Mouse (Mus musculus) stomach, embryonic 16.5 days (tissue): ENCODE measurements around the gene Btbd9. TPM values are rescaled to one million over a fixed set of nuclear protein-coding genes. Genes with fewer than 3 reads are reported as not detected.

Experiments
- ATAC-seq: fragments of 200-750 bp; cut with Nextera tagmentation; 2 replicates; pipeline ENCODE4 v1.8.0; 2017; ENCODE audit warnings: moderate number of reproducible peaks, moderate TSS enrichment; ENCODE audit not compliant: insufficient read depth, low FRiP score
- H3K27ac ChIP-seq: fragments of 300-500 bp; sonication (generic); 2 replicates; pipeline ENCODE4 v1.5.1; 2014; ENCODE audit warnings: low read length
- H3K27me3 ChIP-seq: fragments of 300-500 bp; sonication (generic); 2 replicates; pipeline ENCODE4 v1.6.1; 2014; ENCODE audit warnings: low read length, control low read depth, mixed read lengths; ENCODE audit not compliant: control insufficient read depth, insufficient read depth
- H3K36me3 ChIP-seq: fragments of 300-500 bp; sonication (generic); 2 replicates; pipeline ENCODE4 v1.6.1; 2014; ENCODE audit warnings: low read length; ENCODE audit not compliant: control insufficient read depth, insufficient read depth
- H3K4me1 ChIP-seq: fragments of 300-500 bp; sonication (generic); 2 replicates; pipeline ENCODE4 v1.6.1; 2014; ENCODE audit warnings: low read length, control low read depth, mixed read lengths; ENCODE audit not compliant: control insufficient read depth, insufficient read depth
- H3K4me2 ChIP-seq: fragments of 300-500 bp; sonication (generic); 2 replicates; pipeline ENCODE4 v1.6.1; 2014; ENCODE audit warnings: low read depth, low read length, mixed read lengths
- H3K4me3 ChIP-seq: fragments of 300-500 bp; sonication (generic); replicated peaks from 2 replicates; pipeline ENCODE4 v1.5.1; 2014; ENCODE audit warnings: mild to moderate bottlenecking, low read length
- H3K9ac ChIP-seq: fragments of 300-500 bp; sonication (generic); 2 replicates; pipeline ENCODE4 v1.6.1; 2014; ENCODE audit warnings: low read length
- H3K9me3 ChIP-seq: fragments of 300-500 bp; sonication (generic); replicated peaks from 2 replicates; pipeline ENCODE4 v1.6.1; 2016; ENCODE audit warnings: low read length, control low read depth; ENCODE audit not compliant: control insufficient read depth
- WGBS: fragments of 180-500 bp; shearing (Covaris S2); extraction: QIAGEN DNeasy Blood & Tissue Kit; methylation state at CpG from one replicate; pipeline ENCODE4 v1.1.7; 2014; 5-methylcytosine and 5-hydroxymethylcytosine counted together
- polyA plus RNA-seq: library from polyadenylated mRNA; unstranded; fragments of >200 nt; fragmentation: Nextera tagmentation; extraction: Ambion mirVana; gene quantifications from 2 replicates; pipeline ENCODE4 v1.2.1, GENCODE M21; 2015

Btbd9 gene
- polyA plus RNA-seq, 1 experiment from 2014 or later: 51.6 TPM

- Histone ChIP-seq H3K27me3 (no peaks in the 10 kb centered on the region), H3K4me2 (no peak overlapping the region), H3K9ac (no peak overlapping the region), H3K36me3 (no peaks in the 10 kb centered on the region), H3K27ac (no peak overlapping the region), H3K9me3 (no peaks in the 10 kb centered on the region), H3K4me3 (no peak overlapping the region), H3K4me1 (peaks cover 27% of the 10 kb centered on the region)
- ATAC-seq: no peak
- WGBS: 41% methylated on average over 6 of the region's 6 CpGs
These were observed 315.5 kb downstream of the Btbd9 start for GRCm38 (mm10) chr17:30260641-30261306.

GRCm38 (mm10) chr17:30259938-30260337 is 316.4 kb downstream of the Btbd9 start:
- no peak for ATAC-seq
- WGBS: 71% methylated on average over 6 of the region's 6 CpGs
- H3K4me1 ChIP-seq: peaks cover 27% of the 10 kb centered on the region

GRCm38 (mm10) chr17:30258480-30258879 is 317.8 kb downstream of the Btbd9 start:
- Histone ChIP-seq H3K4me3 (no peak overlapping the region), H3K9ac (no peak overlapping the region), H3K4me1 (peaks cover 27% of the 10 kb centered on the region), H3K4me2 (no peak overlapping the region), H3K27me3 (no peaks in the 10 kb centered on the region), H3K36me3 (no peaks in the 10 kb centered on the region), H3K9me3 (no peaks in the 10 kb centered on the region), H3K27ac (no peak overlapping the region)
- ATAC-seq: no peak
- 78% methylated on average over 4 of the region's 4 CpGs for WGBS

More at GRCm38 (mm10) chr17:30259938-30260337, 316.4 kb downstream of the Btbd9 start:
- H3K9ac ChIP-seq: no peak overlapping the region
- no peaks in the 10 kb centered on the region for H3K27me3 ChIP-seq
- H3K4me2 ChIP-seq: no peak overlapping the region
- no peak overlapping the region for H3K4me3 ChIP-seq
- no peaks in the 10 kb centered on the region for H3K36me3 ChIP-seq
- H3K9me3 ChIP-seq: no peaks in the 10 kb centered on the region
- H3K27ac ChIP-seq: no peak overlapping the region

- H3K4me1 ChIP-seq: peaks cover 6% of the 10 kb centered on the region
- 78% methylated on average over 8 of the region's 8 CpGs for WGBS
- no peak overlapping the region for H3K9ac ChIP-seq
- H3K4me3 ChIP-seq: no peak overlapping the region
- no peak overlapping the region for H3K4me2 ChIP-seq
- no peak overlapping the region for H3K27ac ChIP-seq
- no peaks in the 10 kb centered on the region for H3K27me3 ChIP-seq
- H3K36me3 ChIP-seq: no peaks in the 10 kb centered on the region
- no peaks in the 10 kb centered on the region for H3K9me3 ChIP-seq
- ATAC-seq: no peak
These were observed 320.2 kb downstream of the Btbd9 start for GRCm38 (mm10) chr17:30255928-30256560.

- no peak overlapping the region for H3K4me3 ChIP-seq
- H3K36me3 ChIP-seq: no peaks in the 10 kb centered on the region
- no peaks in the 10 kb centered on the region for H3K4me1 ChIP-seq
- no peak overlapping the region for H3K27ac ChIP-seq
- 62% methylated on average over 7 of the region's 7 CpGs for WGBS
- H3K9me3 ChIP-seq: no peaks in the 10 kb centered on the region
- H3K27me3 ChIP-seq: no peaks in the 10 kb centered on the region
- H3K4me2 ChIP-seq: no peak overlapping the region
- ATAC-seq: no peak
- no peak overlapping the region for H3K9ac ChIP-seq
These were observed 322.4 kb downstream of the Btbd9 start for GRCm38 (mm10) chr17:30253924-30254323.

- Histone ChIP-seq H3K4me3 (no peak overlapping the region), H3K27ac (no peak overlapping the region), H3K36me3 (no peaks in the 10 kb centered on the region), H3K27me3 (no peaks in the 10 kb centered on the region), H3K9me3 (no peaks in the 10 kb centered on the region), H3K4me2 (no peak overlapping the region), H3K4me1 (no peaks in the 10 kb centered on the region), H3K9ac (no peak overlapping the region)
- 88% methylated on average over 5 of the region's 5 CpGs for WGBS
- ATAC-seq: no peak
These were observed 323.3 kb downstream of the Btbd9 start for GRCm38 (mm10) chr17:30253028-30253427.

GRCm38 (mm10) chr17:30245308-30245706 is 331.0 kb downstream of the Btbd9 start:
- no peak overlapping the region for H3K27ac ChIP-seq
- H3K9ac ChIP-seq: no peak overlapping the region
- no peak overlapping the region for H3K4me2 ChIP-seq
- no peaks in the 10 kb centered on the region for H3K27me3 ChIP-seq
- peak; percentile 44; the same call in 1 of the 2 replicates for ATAC-seq
- peaks cover 32% of the 10 kb centered on the region for H3K4me1 ChIP-seq
- H3K36me3 ChIP-seq: no peaks in the 10 kb centered on the region
- no peak overlapping the region for H3K4me3 ChIP-seq
- WGBS: 44% methylated on average over 10 of the region's 10 CpGs
- no peaks in the 10 kb centered on the region for H3K9me3 ChIP-seq

- H3K4me3 ChIP-seq: no peak overlapping the region
- H3K27me3 ChIP-seq: no peaks in the 10 kb centered on the region
- no peak overlapping the region for H3K9ac ChIP-seq
- peaks cover 32% of the 10 kb centered on the region for H3K4me1 ChIP-seq
- H3K36me3 ChIP-seq: no peaks in the 10 kb centered on the region
- H3K27ac ChIP-seq: peak overlapping the region; percentile 2; the same call in 1 of the 2 replicates
- peak; percentile 37; the same call in 1 of the 2 replicates for ATAC-seq
- WGBS: 55% methylated on average over 14 of the region's 14 CpGs
- H3K9me3 ChIP-seq: no peaks in the 10 kb centered on the region
- H3K4me2 ChIP-seq: no peak overlapping the region
These were observed 331.5 kb downstream of the Btbd9 start for GRCm38 (mm10) chr17:30244651-30245307.

GRCm38 (mm10) chr17:30243540-30243939 is 332.7 kb downstream of the Btbd9 start:
- H3K4me1 ChIP-seq: peaks cover 32% of the 10 kb centered on the region
- no peaks in the 10 kb centered on the region for H3K27me3 ChIP-seq
- no peak overlapping the region for H3K9ac ChIP-seq
- no peaks in the 10 kb centered on the region for H3K36me3 ChIP-seq
- no peak overlapping the region for H3K27ac ChIP-seq
- H3K9me3 ChIP-seq: no peaks in the 10 kb centered on the region
- ATAC-seq: no peak
- 63% methylated on average over 7 of the region's 7 CpGs for WGBS
- H3K4me2 ChIP-seq: no peak overlapping the region
- no peak overlapping the region for H3K4me3 ChIP-seq
